Mouse (Mus musculus) lung, embryonic 16.5 days (tissue): ENCODE data around the gene Ankib1. TPM values are rescaled to one million over a fixed set of nuclear protein-coding genes. Genes with fewer than 3 reads are reported as not detected.
"Not testable (repeated sequence)": the region's sequence is repeated elsewhere in the genome, so short reads cannot be mapped to it uniquely, and the experiment has no call there.

Experiments
- ATAC-seq: fragments of 200-750 bp; cut with Nextera tagmentation; 2 replicates; pipeline ENCODE4 v1.8.0; 2017; ENCODE audit warnings: low read depth, mild to moderate bottlenecking, moderate library complexity
- H3K27ac ChIP-seq: fragments of 300-500 bp; sonication (generic); 2 replicates; pipeline ENCODE4 v1.5.1; 2014; ENCODE audit warnings: mild to moderate bottlenecking, control low read depth, low read length
- H3K27me3 ChIP-seq: fragments of 300-500 bp; sonication (generic); 2 replicates; pipeline ENCODE4 v1.6.1; 2014; ENCODE audit warnings: low read depth, low read length, mixed read lengths; ENCODE audit not compliant: control insufficient read depth, insufficient read depth
- H3K36me3 ChIP-seq: fragments of 300-500 bp; sonication (generic); 2 replicates; pipeline ENCODE4 v1.6.1; 2014; ENCODE audit warnings: low read length; ENCODE audit not compliant: control insufficient read depth, insufficient read depth
- H3K4me1 ChIP-seq: fragments of 300-500 bp; sonication (generic); replicated peaks from 2 replicates; pipeline ENCODE4 v1.6.1; 2014; ENCODE audit warnings: low read length, mixed read lengths; ENCODE audit not compliant: control insufficient read depth, insufficient read depth
- H3K4me2 ChIP-seq: fragments of 300-500 bp; sonication (generic); 2 replicates; pipeline ENCODE4 v1.6.1; 2014; ENCODE audit warnings: low read depth, low read length, control low read depth
- H3K4me3 ChIP-seq: fragments of 300-500 bp; sonication (generic); 2 replicates; pipeline ENCODE4 v1.5.1; 2014; ENCODE audit warnings: mild to moderate bottlenecking, low read length, control low read depth
- H3K9ac ChIP-seq: fragments of 300-500 bp; sonication (generic); 2 replicates; pipeline ENCODE4 v1.6.1; 2014; ENCODE audit warnings: low read length, control low read depth
- H3K9me3 ChIP-seq: fragments of 300-500 bp; sonication (generic); 2 replicates; pipeline ENCODE4 v1.6.1; 2016; ENCODE audit warnings: low read length; ENCODE audit not compliant: control insufficient read depth
- WGBS: fragments of 180-500 bp; shearing (Covaris S2); extraction: QIAGEN DNeasy Blood & Tissue Kit; methylation state at CpG from one replicate; pipeline ENCODE4 v1.1.7; 2014; 5-methylcytosine and 5-hydroxymethylcytosine counted together
- polyA plus RNA-seq: library from polyadenylated mRNA; unstranded; fragments of >200 nt; fragmentation: Nextera tagmentation; extraction: Ambion mirVana; gene quantifications from 2 replicates; pipeline ENCODE4 v1.2.1, GENCODE M21; 2015

The Ankib1 gene
- polyA plus RNA-seq, 1 experiment from 2014 or later = 6.7 TPM

DNA sequence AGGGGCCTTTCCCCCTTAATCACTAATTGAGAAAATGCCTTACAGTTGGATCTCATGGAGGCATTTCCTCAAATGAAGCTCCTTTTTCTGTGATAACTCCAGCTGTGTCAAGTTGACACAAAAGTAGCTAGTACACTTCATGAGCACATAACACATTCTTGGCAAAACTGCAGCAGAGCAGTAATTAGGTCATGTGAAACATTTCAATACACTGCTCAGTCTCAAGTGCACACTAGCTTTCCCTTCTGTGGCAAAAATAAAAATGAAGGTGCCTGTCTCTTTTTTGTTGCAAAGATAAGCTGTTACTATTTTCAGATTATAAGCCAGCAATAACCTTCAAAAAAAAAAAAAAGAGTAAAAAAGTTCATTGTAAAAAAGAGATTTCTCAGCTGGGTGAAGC lies 52.2 kb downstream of the Ankib1 start:
- not testable (repeated sequence) for H3K4me2 ChIP-seq, H3K9me3 ChIP-seq, H3K36me3 ChIP-seq, H3K4me3 ChIP-seq, H3K27ac ChIP-seq, ATAC-seq, H3K9ac ChIP-seq, H3K27me3 ChIP-seq, H3K4me1 ChIP-seq

DNA sequence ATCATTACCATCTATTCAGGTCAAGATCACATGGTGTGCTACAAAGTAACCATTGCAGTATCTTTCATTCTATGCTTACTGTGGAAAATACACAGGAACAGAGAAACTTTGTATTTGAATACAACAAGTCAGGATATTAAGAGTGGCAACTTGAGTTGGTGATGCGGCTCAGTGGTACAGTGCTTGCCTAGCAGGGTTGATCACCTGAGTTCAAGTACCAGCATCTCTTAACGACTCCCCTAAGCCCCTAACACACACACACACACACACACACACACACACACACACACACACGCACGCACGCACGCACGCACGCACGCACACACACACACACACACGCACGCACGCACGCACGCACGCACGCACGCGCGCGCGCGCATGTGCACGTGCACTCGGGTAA lies 69.9 kb downstream of the Ankib1 start:
- H3K4me1 ChIP-seq, H3K27ac ChIP-seq, ATAC-seq, H3K4me3 ChIP-seq, H3K4me2 ChIP-seq, H3K27me3 ChIP-seq, H3K9me3 ChIP-seq, H3K36me3 ChIP-seq, H3K9ac ChIP-seq: not testable (repeated sequence)
- WGBS = 86% methylated on average over 23 of the region's 24 CpGs

- H3K9ac ChIP-seq = no peak overlapping the region
- no peak overlapping the region for H3K4me3 ChIP-seq
- H3K36me3 ChIP-seq = peaks cover 2% of the 10 kb centered on the region; the same call in 1 of the 2 replicates
- 54% methylated on average over 5 of the region's 5 CpGs for WGBS
- H3K27me3 ChIP-seq = no peaks in the 10 kb centered on the region
- no peaks in the 10 kb centered on the region for H3K4me1 ChIP-seq
- H3K27ac ChIP-seq = no peak overlapping the region
- H3K9me3 ChIP-seq = no peaks in the 10 kb centered on the region
- H3K4me2 ChIP-seq = no peak overlapping the region
- no peak for ATAC-seq
These were observed 73.9 kb downstream of the Ankib1 start for GRCm38 (mm10) chr5:3728820-3729219.

- no peak for ATAC-seq
- Histone ChIP-seq H3K9me3 (no peaks in the 10 kb centered on the region), H3K27me3 (no peaks in the 10 kb centered on the region), H3K4me1 (no peaks in the 10 kb centered on the region), H3K9ac (no peak overlapping the region), H3K27ac (no peak overlapping the region), H3K36me3 (peaks cover 6% of the 10 kb centered on the region; the same call in 1 of the 2 replicates), H3K4me3 (no peak overlapping the region), H3K4me2 (no peak overlapping the region)
- WGBS = 79% methylated on average over 1 of the region's 1 CpGs
These were observed 77.2 kb downstream of the Ankib1 start for GRCm38 (mm10) chr5:3725491-3725890.

DNA sequence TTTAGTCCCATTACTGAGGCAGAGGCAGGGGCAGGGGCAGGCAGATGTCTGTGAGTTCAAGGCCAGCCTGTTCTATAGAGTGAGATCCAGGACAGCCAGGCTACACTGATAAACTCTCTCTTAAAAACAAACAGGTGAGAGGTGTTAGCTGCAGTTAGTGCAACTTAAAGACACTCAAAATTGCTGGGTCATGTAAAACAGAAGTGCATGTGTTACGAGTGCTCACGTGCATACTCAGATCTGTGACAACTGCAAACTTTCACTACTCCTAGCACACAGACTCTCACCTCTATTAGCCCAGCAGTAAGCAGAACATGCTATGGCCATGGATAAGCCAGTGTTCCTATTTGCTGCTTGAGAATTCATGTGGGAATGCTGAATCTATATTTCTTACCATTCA lies 79.3 kb downstream of the Ankib1 start:
- no peak overlapping the region for H3K4me2 ChIP-seq
- H3K9ac ChIP-seq = no peak overlapping the region
- H3K4me1 ChIP-seq = no peaks in the 10 kb centered on the region
- no peak overlapping the region for H3K4me3 ChIP-seq
- no peak for ATAC-seq
- no peak overlapping the region for H3K27ac ChIP-seq
- WGBS = 82% methylated on average over 2 of the region's 2 CpGs
- no peaks in the 10 kb centered on the region for H3K27me3 ChIP-seq
- peaks cover 6% of the 10 kb centered on the region; the same call in 1 of the 2 replicates for H3K36me3 ChIP-seq
- H3K9me3 ChIP-seq = no peaks in the 10 kb centered on the region

DNA sequence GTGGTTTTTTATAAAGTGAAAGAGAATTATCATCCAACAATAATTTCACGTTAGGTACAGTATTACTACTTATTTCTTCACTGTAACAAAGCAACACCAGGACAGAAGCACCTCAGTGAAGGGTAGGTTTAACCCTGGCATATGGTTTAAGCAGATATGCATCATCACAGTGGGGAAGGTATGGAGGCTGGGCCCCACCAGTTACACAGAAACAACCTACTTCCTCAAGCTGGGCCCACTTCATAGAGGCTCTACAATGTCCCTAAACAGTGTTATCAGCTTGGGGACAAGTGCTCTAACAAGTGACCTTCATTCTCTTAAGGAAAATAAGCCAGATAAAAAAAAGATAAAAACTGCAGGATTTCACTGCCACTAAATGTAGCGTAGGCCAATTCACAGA lies 79.9 kb downstream of the Ankib1 start:
- Histone ChIP-seq H3K9me3 (no peaks in the 10 kb centered on the region), H3K9ac (no peak overlapping the region), H3K36me3 (peaks cover 6% of the 10 kb centered on the region; the same call in 1 of the 2 replicates), H3K4me2 (no peak overlapping the region), H3K4me1 (no peaks in the 10 kb centered on the region), H3K4me3 (no peak overlapping the region), H3K27ac (no peak overlapping the region), H3K27me3 (no peaks in the 10 kb centered on the region)
- ATAC-seq = no peak
- WGBS = 87% methylated on average over 2 of the region's 2 CpGs

DNA sequence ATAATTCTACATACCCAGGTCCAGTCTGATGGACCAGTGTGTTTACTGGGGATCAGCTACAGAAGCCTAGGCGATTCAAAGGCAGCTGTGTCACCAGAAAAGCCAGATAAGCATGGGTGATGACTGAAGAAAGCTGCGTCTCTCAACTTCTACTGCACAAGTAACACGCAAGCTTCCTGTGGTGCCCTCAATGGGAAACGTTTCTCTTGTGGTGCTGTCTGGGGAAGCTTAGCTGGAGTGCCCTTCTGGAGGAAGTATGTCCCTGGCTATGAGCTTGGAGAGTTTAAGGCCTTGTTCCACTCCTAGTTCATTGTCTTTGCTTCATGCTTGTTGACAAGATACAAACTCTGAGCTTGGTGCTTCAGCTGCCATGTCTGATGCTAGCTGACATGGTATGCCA lies 83.4 kb downstream of the Ankib1 start:
- Histone ChIP-seq H3K9me3 (no peaks in the 10 kb centered on the region), H3K4me2 (no peak overlapping the region), H3K4me3 (no peak overlapping the region), H3K27ac (no peak overlapping the region), H3K4me1 (no peaks in the 10 kb centered on the region), H3K9ac (no peak overlapping the region), H3K27me3 (no peaks in the 10 kb centered on the region), H3K36me3 (0 out of 2 replicates have a peak, but pooled peaks cover 4% of the 10 kb centered on the region)
- ATAC-seq = no peak
- 81% methylated on average over 4 of the region's 4 CpGs for WGBS

DNA sequence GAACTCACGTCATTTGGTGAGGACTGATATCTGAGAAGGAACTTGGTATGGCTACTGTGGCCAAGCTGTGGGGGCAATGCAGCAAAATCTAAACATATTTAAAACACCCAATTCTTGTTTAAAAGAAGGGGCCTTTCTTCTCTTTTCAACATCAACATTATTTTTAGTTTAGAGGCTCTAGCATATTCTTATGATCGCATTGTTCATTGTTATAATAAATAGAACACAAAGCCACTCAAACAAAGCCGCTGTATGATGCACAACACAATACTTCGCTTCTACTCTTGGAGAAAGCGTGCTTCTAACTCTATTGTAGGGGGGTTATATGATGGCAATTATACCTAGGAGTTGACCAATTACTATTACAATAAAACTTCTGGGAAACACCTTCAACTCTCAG lies 86.9 kb downstream of the Ankib1 start:
- no peaks in the 10 kb centered on the region for H3K27me3 ChIP-seq
- no peaks in the 10 kb centered on the region for H3K9me3 ChIP-seq
- no peak overlapping the region for H3K4me2 ChIP-seq
- H3K36me3 ChIP-seq = 0 out of 2 replicates have a peak, but pooled peaks cover under 1% of the 10 kb centered on the region
- no peak overlapping the region for H3K4me3 ChIP-seq
- no peaks in the 10 kb centered on the region for H3K4me1 ChIP-seq
- no peak overlapping the region for H3K27ac ChIP-seq
- 90% methylated on average over 5 of the region's 5 CpGs for WGBS
- no peak overlapping the region for H3K9ac ChIP-seq
- ATAC-seq = no peak

- no peak overlapping the region for H3K9ac ChIP-seq
- H3K27ac ChIP-seq = no peak overlapping the region
- H3K4me3 ChIP-seq = no peak overlapping the region
- H3K4me2 ChIP-seq = no peak overlapping the region
- H3K9me3 ChIP-seq = no peaks in the 10 kb centered on the region
- no peaks in the 10 kb centered on the region for H3K4me1 ChIP-seq
- H3K27me3 ChIP-seq = no peaks in the 10 kb centered on the region
- ATAC-seq = no peak
- 87% methylated on average over 4 of the region's 4 CpGs for WGBS
- H3K36me3 ChIP-seq = peaks cover 5% of the 10 kb centered on the region
These were observed 100.5 kb downstream of the Ankib1 start for GRCm38 (mm10) chr5:3702180-3702579.

DNA sequence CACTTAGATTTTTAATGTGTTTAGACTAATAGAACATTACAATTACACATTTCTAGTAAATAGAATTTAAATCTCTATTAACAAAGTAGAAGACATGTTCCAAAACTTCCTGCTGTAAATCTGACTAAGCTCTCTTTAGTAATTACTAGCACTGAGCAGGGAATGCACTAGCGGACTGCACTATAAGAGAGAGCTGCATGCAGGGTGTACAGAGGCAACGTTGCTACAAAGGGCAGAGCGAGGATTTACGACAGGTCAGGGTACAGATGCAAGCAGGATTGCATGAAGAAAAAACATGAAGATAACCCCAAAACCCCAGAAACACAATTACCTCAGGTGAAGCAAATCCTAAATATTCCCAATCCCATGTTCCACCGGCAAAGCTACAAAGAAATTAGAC lies 102.7 kb downstream of the Ankib1 start:
- no peak for ATAC-seq
- WGBS = 90% methylated on average over 5 of the region's 5 CpGs
- no peak overlapping the region for H3K4me3 ChIP-seq
- H3K4me1 ChIP-seq = no peaks in the 10 kb centered on the region
- no peak overlapping the region for H3K9ac ChIP-seq
- no peak overlapping the region for H3K4me2 ChIP-seq
- H3K27me3 ChIP-seq = no peaks in the 10 kb centered on the region
- peaks cover 5% of the 10 kb centered on the region for H3K36me3 ChIP-seq
- no peak overlapping the region for H3K27ac ChIP-seq
- no peaks in the 10 kb centered on the region for H3K9me3 ChIP-seq
